8 mouse cellular contexts compared by ENCODE assay signal in the genomic region with DNA sequence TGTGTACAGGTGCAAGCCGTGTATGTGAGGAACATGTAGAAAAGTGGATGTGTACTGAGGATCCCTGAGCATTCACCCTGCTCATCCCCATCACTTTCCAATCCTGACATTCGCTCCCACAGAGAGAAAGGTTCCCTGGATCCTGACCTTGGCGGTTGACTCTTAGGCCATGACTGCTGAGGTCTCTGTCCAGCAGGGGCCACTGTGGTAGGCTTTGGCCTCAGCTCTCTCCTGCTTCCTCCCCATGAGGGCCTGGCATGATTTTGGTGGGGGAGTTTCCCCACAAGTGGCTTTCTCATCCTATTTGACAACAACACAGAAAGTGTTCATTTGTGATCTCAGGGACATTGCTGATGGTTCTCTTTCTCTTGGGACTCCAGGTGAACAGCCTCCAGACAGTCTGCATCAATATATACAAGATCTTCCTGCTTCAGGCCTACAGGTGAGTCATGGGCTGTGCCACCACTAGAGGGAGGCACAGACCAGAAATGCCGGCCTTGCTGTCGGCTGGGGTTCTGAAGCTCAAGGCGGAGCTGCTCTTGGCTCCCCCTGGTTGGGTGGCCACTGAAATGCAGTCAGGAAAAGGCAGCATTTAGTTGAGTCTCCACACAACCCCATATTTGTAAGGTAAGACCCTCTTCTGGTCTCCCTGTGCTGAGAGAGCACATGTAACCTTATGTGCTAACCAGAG. TPM values are rescaled to one million over a fixed set of nuclear protein-coding genes. Genes with fewer than 3 reads are reported as not detected.
DNase-seq lines count a peak whose midpoint lies in the region; ATAC-seq lines count a peak whose summit lies in the region.

No protein-coding gene starts in this region.

- no peak overlapping the region for H3K4me3 ChIP-seq in forebrain, embryonic 10.5 days
- H3K4me3 ChIP-seq in forebrain, embryonic 12.5 days (replicated peaks) = no peak overlapping the region
- no peak overlapping the region for H3K4me3 ChIP-seq in hindbrain, embryonic 15.5 days
- no peak overlapping the region for H3K4me3 ChIP-seq in midbrain, embryonic 13.5 days (replicated peaks)

- 38% methylated on average over 6 of the region's 6 CpGs for WGBS in forebrain, embryonic 10.5 days
- 36% methylated on average over 6 of the region's 6 CpGs for WGBS in forebrain, embryonic 12.5 days
- 46% methylated on average over 6 of the region's 6 CpGs for WGBS in hindbrain, embryonic 15.5 days
- 34% methylated on average over 6 of the region's 6 CpGs for WGBS in midbrain, embryonic 13.5 days

- no peaks in the 10 kb centered on the region for H3K9me3 ChIP-seq in forebrain, embryonic 10.5 days
- H3K9me3 ChIP-seq in forebrain, embryonic 12.5 days = no peaks in the 10 kb centered on the region
- no peaks in the 10 kb centered on the region for H3K9me3 ChIP-seq in hindbrain, embryonic 15.5 days
- H3K9me3 ChIP-seq in midbrain, embryonic 13.5 days = no peaks in the 10 kb centered on the region

- H3K27me3 ChIP-seq in forebrain, embryonic 10.5 days (ENCODE audit: poor library complexity, severe bottlenecking) = no peaks in the 10 kb centered on the region
- H3K27me3 ChIP-seq in forebrain, embryonic 12.5 days = no peaks in the 10 kb centered on the region
- no peaks in the 10 kb centered on the region for H3K27me3 ChIP-seq in hindbrain, embryonic 15.5 days
- H3K27me3 ChIP-seq in midbrain, embryonic 13.5 days = no peaks in the 10 kb centered on the region

- H3K4me2 ChIP-seq in forebrain, embryonic 12.5 days = no peak overlapping the region
- no peak overlapping the region for H3K4me2 ChIP-seq in hindbrain, embryonic 15.5 days
- no peak overlapping the region for H3K4me2 ChIP-seq in midbrain, embryonic 13.5 days (replicated peaks)

- ATAC-seq in forebrain, embryonic 12.5 days (ENCODE audit: low FRiP score) = no peak
- peak; percentile 75; the same call in 1 of the 2 replicates for ATAC-seq in hindbrain, embryonic 15.5 days (ENCODE audit: low FRiP score, low read depth)
- peak; percentile 53; the same call in 1 of the 2 replicates for ATAC-seq in midbrain, embryonic 13.5 days

- DNase-seq in forebrain, embryonic 10.5 days (ENCODE audit: extremely low spot score, low spot score) = peak; percentile 19
- DNase-seq in T-cell, adult 2 months (ENCODE audit: low spot score) = peak; percentile 82
- DNase-seq in embryo, embryonic 11.5 days (ENCODE audit: low read depth, low spot score) = peak; percentile 20
- peak; percentile 53 to 60 for DNase-seq in left cerebral cortex, adult 18-20 months (ENCODE audit: low spot score in 2 of 2)
- DNase-seq in spleen, postnatal 36 days (ENCODE audit: low spot score in 2 of 2) = peak; percentile 32 to 44

- H3K36me3 ChIP-seq in forebrain, embryonic 10.5 days (replicated peaks) = peaks cover 27% of the 10 kb centered on the region
- H3K36me3 ChIP-seq in forebrain, embryonic 12.5 days (replicated peaks) = peaks cover 14% of the 10 kb centered on the region
- peaks cover 11% of the 10 kb centered on the region; the same call in 1 of the 2 replicates for H3K36me3 ChIP-seq in hindbrain, embryonic 15.5 days
- peaks cover 28% of the 10 kb centered on the region for H3K36me3 ChIP-seq in midbrain, embryonic 13.5 days

- no peaks in the 10 kb centered on the region for H3K4me1 ChIP-seq in forebrain, embryonic 10.5 days
- H3K4me1 ChIP-seq in forebrain, embryonic 12.5 days = no peaks in the 10 kb centered on the region
- H3K4me1 ChIP-seq in hindbrain, embryonic 15.5 days (replicated peaks) = no peaks in the 10 kb centered on the region
- no peaks in the 10 kb centered on the region for H3K4me1 ChIP-seq in midbrain, embryonic 13.5 days (replicated peaks)

- no peak overlapping the region for H3K27ac ChIP-seq in forebrain, embryonic 10.5 days
- H3K27ac ChIP-seq in forebrain, embryonic 12.5 days = no peak overlapping the region
- H3K27ac ChIP-seq in hindbrain, embryonic 15.5 days (replicated peaks) = no peak overlapping the region
- H3K27ac ChIP-seq in midbrain, embryonic 13.5 days = no peak overlapping the region

- H3K9ac ChIP-seq in forebrain, embryonic 12.5 days = no peak overlapping the region
- H3K9ac ChIP-seq in hindbrain, embryonic 15.5 days = no peak overlapping the region
- H3K9ac ChIP-seq in midbrain, embryonic 13.5 days (replicated peaks) = no peak overlapping the region

RNA-seq across cellular contexts. Expression of gene Tert, which starts 19.8 kb away (rescaled TPM):
- 7.5 and 7.6 TPM in 2 replicates for polyA plus RNA-seq in forebrain, embryonic 10.5 days (2016; fragmentation: Nextera tagmentation; extraction: Ambion mirVana)
- 6.9 and 8.0 TPM in 2 replicates for polyA plus RNA-seq in forebrain, embryonic 12.5 days (2016; fragmentation: Nextera tagmentation; extraction: Ambion mirVana)
- polyA plus RNA-seq in hindbrain, embryonic 15.5 days (2015; fragmentation: Nextera tagmentation; extraction: Ambion mirVana) = 6.4 and 7.0 TPM in 2 replicates
- 1 to 10 TPM; 2.6 to 3.0 TPM for total RNA-seq in left cerebral cortex, adult 18-20 months (2021)
- polyA plus RNA-seq in midbrain, embryonic 13.5 days (2015; fragmentation: Nextera tagmentation; extraction: Ambion mirVana) = 5.8 and 7.1 TPM in 2 replicates

RNA-seq across cellular contexts. Expression of gene Slc6a18, which starts 31.3 kb away (rescaled TPM):
- polyA plus RNA-seq in forebrain, embryonic 10.5 days (2016; fragmentation: Nextera tagmentation; extraction: Ambion mirVana) = not detected in 2 replicates
- not detected in 2 replicates for polyA plus RNA-seq in forebrain, embryonic 12.5 days (2016; fragmentation: Nextera tagmentation; extraction: Ambion mirVana)
- polyA plus RNA-seq in hindbrain, embryonic 15.5 days (2015; fragmentation: Nextera tagmentation; extraction: Ambion mirVana) = not detected in 2 replicates
- not detected for total RNA-seq in left cerebral cortex, adult 18-20 months (2021)
- not detected in 2 replicates for polyA plus RNA-seq in midbrain, embryonic 13.5 days (2015; fragmentation: Nextera tagmentation; extraction: Ambion mirVana)

RNA-seq across cellular contexts. Expression of gene Clptm1l, which starts 42.7 kb away (rescaled TPM):
- 103 and 104 TPM in 2 replicates for polyA plus RNA-seq in forebrain, embryonic 10.5 days (2016; fragmentation: Nextera tagmentation; extraction: Ambion mirVana)
- 103 and 108 TPM in 2 replicates for polyA plus RNA-seq in forebrain, embryonic 12.5 days (2016; fragmentation: Nextera tagmentation; extraction: Ambion mirVana)
- polyA plus RNA-seq in hindbrain, embryonic 15.5 days (2015; fragmentation: Nextera tagmentation; extraction: Ambion mirVana) = 140 and 141 TPM in 2 replicates
- total RNA-seq in left cerebral cortex, adult 18-20 months (2021) = 100 to 1,000 TPM; 109 to 128 TPM
- 111 and 130 TPM in 2 replicates for polyA plus RNA-seq in midbrain, embryonic 13.5 days (2015; fragmentation: Nextera tagmentation; extraction: Ambion mirVana)

RNA-seq across cellular contexts. Expression of gene Slc6a19, which starts 58.1 kb away (rescaled TPM):
- 0.06 and 0.10 TPM in 2 replicates for polyA plus RNA-seq in forebrain, embryonic 10.5 days (2016; fragmentation: Nextera tagmentation; extraction: Ambion mirVana)
- polyA plus RNA-seq in forebrain, embryonic 12.5 days (2016; fragmentation: Nextera tagmentation; extraction: Ambion mirVana) = 0.06 and 0.22 TPM in 2 replicates
- 0.12 and 0.22 TPM in 2 replicates for polyA plus RNA-seq in hindbrain, embryonic 15.5 days (2015; fragmentation: Nextera tagmentation; extraction: Ambion mirVana)
- not detected for total RNA-seq in left cerebral cortex, adult 18-20 months (2021)
- polyA plus RNA-seq in midbrain, embryonic 13.5 days (2015; fragmentation: Nextera tagmentation; extraction: Ambion mirVana) = 0.06 and 0.09 TPM in 2 replicates

Comparison
In these comparisons a context has a peak if more than half of its experiments do, and no peak if none do; other contexts are left out.
1. DNase-seq: peak in every context shown above with its lines; median percentile 82 in T-cell, adult 2 months; 56 in left cerebral cortex, adult 18-20 months; 38 in spleen, postnatal 36 days; 20 in embryo, embryonic 11.5 days; 19 in forebrain, embryonic 10.5 days.